Mouse (Mus musculus): ENCODE data around the gene Rhoq.

DNA sequence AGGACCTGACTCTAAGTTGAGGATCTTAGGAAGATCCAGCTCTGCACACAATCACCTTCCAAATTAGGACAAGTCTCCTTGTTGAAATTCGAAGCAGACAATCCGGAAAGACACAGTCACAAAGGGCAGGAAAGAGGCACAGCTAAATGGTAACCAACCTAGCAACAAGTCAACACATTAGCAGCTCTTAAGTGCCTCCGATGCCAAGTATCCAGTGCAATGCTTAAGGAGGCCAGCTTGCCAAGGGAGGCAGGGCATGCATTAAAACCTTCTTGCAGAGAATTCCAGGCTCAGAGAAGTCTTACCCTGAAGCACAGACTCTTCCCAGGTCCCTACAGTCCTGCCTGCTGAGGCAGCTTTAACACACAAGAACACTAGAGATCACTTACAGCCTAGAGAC lies 38.2 kb upstream of the Rhoq start:
- TF ChIP-seq CTCF (IDR thresholded peaks at IDR 0.05; ENCODE audit: borderline replicate concordance, extremely low read depth, insufficient read depth, insufficient read length) (no peak), POLR2A (IDR thresholded peaks at IDR 0.05; ENCODE audit: borderline replicate concordance, extremely low read depth, insufficient read depth, insufficient read length, poor library complexity, severe bottlenecking) (no peak)
